Mouse (Mus musculus): ENCODE measurements around the gene Coa5.

Gene Coa5

GRCm38 (mm10) chr1:37429366-37430296 is at the start of gene Coa5, which contains the start of gene Unc50:
Gene Coa5 (minus strand): TSS chr1:37430103.
Gene Unc50 (plus strand): TSS chr1:37430139.
- peak; percentile 88 for DNase-seq (ENCODE audit: extremely low spot score, low spot score)

- no peak for DNase-seq (ENCODE audit: extremely low spot score, low spot score)
Measured at GRCm38 (mm10) chr1:37479074-37479473, 49.2 kb upstream of the Coa5 start.

GRCm38 (mm10) chr1:37478416-37478815 is 48.5 kb upstream of the Coa5 start:
- DNase-seq (ENCODE audit: extremely low spot score, low spot score) = no peak

GRCm38 (mm10) chr1:37477928-37478327 is 48.0 kb upstream of the Coa5 start:
- no peak for DNase-seq (ENCODE audit: extremely low spot score, low spot score)

GRCm38 (mm10) chr1:37477250-37477649 is 47.3 kb upstream of the Coa5 start:
- DNase-seq (ENCODE audit: extremely low spot score, low spot score) = no peak

- DNase-seq (ENCODE audit: extremely low spot score, low spot score) = no peak
Measured at GRCm38 (mm10) chr1:37475312-37475711, 45.4 kb upstream of the Coa5 start.

- DNase-seq (ENCODE audit: extremely low spot score, low spot score) = no peak
Measured at GRCm38 (mm10) chr1:37474634-37475190, 44.8 kb upstream of the Coa5 start.

GRCm38 (mm10) chr1:37474046-37474445 is 44.1 kb upstream of the Coa5 start:
- no peak for DNase-seq (ENCODE audit: extremely low spot score, low spot score)

GRCm38 (mm10) chr1:37473251-37473650 is 43.3 kb upstream of the Coa5 start:
- DNase-seq (ENCODE audit: extremely low spot score, low spot score) = no peak

- no peak for DNase-seq (ENCODE audit: extremely low spot score, low spot score)
Measured at GRCm38 (mm10) chr1:37471179-37472148, 41.6 kb upstream of the Coa5 start.

GRCm38 (mm10) chr1:37469007-37469406 is 39.1 kb upstream of the Coa5 start:
- no peak for DNase-seq (ENCODE audit: extremely low spot score, low spot score)

GRCm38 (mm10) chr1:37467806-37468205 is 37.9 kb upstream of the Coa5 start:
- no peak for DNase-seq (ENCODE audit: extremely low spot score, low spot score)

GRCm38 (mm10) chr1:37466322-37466995 is 36.6 kb upstream of the Coa5 start:
- DNase-seq (ENCODE audit: extremely low spot score, low spot score) = no peak

- no peak for DNase-seq (ENCODE audit: extremely low spot score, low spot score)
Measured at GRCm38 (mm10) chr1:37464878-37465452, 35.1 kb upstream of the Coa5 start.

GRCm38 (mm10) chr1:37457546-37457945 is 27.6 kb upstream of the Coa5 start:
- DNase-seq (ENCODE audit: extremely low spot score, low spot score) = no peak

GRCm38 (mm10) chr1:37451270-37451669 is 21.4 kb upstream of the Coa5 start:
- DNase-seq (ENCODE audit: extremely low spot score, low spot score) = no peak

GRCm38 (mm10) chr1:37448361-37449095 is 18.6 kb upstream of the Coa5 start:
- DNase-seq (ENCODE audit: extremely low spot score, low spot score) = peak; percentile 17

- no peak for DNase-seq (ENCODE audit: extremely low spot score, low spot score)
Measured at GRCm38 (mm10) chr1:37442848-37443835, 13.2 kb upstream of the Coa5 start.

GRCm38 (mm10) chr1:37436419-37436818 is 6.5 kb upstream of the Coa5 start:
- no peak for DNase-seq (ENCODE audit: extremely low spot score, low spot score)
